Mouse (Mus musculus) induced T-regulatory cell, adult 2 months (primary cell): Measurements from ENCODE around the gene Sipa1l2.

Source experiments
- DNase-seq: peaks from one replicate; pipeline ENCODE4 v3.0.0-alpha.2; 2012; ENCODE audit warnings: low read depth

Gene Sipa1l2

DNA sequence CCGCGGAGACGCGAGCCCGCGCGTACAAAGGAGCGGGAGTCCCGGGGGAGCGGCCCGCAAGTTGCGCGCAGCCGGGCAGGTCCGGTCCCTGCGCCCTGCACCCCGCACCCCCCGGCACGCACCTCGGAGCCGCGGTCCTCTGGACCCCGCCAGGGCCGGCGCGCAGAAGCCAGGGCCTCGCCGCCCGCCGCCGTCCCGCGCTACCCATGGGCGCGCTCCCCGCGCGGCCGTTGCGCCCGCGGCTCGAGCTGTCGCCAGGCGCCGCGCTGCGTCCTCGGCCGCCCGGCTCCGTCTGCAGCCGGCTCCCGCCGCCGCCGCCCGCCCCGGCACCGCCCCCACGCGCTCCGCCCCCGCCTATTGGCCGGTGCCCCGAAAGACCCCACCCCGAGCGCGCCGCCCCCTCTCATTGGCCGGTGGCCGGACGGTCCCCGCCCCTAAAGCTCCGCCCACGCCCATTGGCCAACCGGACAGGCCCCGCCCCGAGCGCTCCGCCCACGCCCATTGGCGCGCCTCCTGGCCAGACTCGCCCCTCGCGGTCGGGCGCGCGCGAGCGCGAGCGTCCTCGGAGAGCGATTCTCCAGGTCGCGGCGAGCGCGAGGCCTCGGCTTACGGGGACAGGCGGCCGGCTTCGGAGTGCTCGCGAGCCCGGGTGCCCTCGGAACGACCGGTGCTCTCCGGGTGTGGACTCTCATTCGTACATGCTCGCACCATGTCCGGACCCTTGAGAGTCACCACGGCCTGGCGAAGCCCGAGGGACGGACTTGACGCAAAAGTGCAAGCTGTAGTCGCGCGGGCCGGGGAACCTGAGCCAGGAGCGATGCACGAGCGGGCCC lies at the start of gene Sipa1l2:
TSS of gene Sipa1l2 (minus strand) at position 276 of the 833 bp plus-strand sequence.
- peak; percentile 95 for DNase-seq

DNA sequence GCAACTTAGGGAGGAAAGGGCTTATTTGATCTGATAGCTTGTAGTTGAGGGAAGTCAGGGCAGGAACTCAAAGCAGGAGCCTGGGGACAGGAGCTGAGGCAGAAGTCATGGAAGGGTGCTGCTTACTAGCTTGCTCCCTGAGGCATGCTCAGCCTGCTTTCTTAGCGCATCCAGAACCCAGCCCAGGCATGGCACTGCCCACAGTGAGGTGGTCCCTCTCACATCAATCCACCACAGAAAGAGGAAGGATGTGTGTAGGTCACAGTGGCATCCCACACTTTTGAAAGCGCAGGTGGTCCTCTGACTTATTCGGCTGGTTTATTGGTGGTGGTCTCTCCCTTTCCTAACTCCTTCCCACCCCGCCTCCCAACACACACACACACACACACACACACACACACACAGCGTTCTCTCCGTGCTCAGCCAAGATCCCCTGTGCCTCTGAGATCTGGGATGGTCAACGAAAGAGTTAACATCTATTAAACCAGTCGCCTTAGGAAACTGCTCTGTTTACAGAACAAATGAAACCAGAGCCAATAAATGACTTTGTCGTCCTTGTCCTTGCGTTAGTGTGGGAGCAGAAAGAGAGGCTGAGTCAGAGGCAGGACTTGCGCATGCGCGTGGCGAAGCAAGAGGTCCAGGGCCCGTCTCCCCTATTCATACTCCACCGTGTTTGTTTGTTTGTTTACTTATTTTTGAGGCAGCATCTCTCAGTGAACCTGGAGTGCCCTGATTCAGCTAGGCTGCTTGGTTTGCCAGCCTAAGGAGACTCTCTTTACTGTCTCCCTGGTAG lies 49.1 kb upstream of the Sipa1l2 start:
- DNase-seq = no peak

DNA sequence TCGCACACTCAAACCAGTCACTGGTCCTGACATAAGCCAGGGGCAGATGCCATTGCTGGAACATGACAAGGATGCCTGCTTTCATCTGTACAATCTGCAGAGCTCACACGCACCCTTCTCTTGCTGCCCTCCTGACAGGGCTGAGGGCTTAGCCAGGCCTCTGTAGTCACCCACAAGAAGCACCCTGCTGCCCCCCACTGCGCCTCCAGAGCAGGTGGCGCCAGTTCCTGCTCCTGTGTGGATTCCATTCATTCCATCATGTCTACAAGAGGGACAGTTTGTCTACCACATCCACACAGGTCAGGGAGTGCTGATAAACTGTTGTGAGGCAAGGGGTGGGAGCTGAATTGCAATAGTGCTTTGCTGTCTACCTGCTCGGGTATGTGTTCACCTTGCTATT lies 47.3 kb upstream of the Sipa1l2 start:
- no peak for DNase-seq

DNA sequence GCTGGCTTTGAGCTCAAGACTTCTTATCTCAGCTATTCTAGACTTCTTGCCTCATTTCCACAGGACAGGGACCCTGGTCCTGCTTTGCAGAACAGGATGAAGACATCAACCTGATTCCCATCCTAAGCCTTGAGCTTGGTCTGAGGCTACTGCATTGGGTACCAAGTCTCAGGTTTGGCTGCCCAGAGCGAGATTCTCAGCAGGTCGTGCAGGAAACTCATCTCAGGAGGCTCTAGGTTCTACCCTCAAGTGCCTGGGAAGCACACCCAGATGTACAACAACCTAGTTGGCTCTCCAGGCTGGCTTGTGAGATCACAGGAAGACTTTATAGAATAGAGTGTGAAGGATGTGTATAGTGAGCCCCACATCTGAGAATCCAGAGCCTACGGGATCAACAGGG lies 46.4 kb upstream of the Sipa1l2 start:
- no peak for DNase-seq

DNA sequence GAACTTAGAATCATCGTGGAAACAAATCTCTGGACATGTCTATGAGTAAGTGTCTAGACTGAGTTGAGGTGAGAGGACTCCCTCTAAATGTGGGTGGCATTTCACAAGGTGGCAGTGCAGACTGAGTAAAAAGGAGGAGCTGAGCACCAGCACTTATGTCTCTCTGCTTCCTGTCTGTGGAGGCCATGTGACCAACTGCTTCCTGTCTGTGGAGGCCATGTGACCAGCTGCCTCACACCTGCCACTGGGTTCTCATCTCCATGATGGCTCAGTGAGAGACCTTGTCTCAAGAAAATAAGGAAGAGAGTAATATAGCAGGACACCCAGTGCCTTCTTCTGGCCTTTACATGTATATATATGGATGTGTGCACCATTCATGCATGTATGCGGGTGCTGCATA lies 43.9 kb upstream of the Sipa1l2 start:
- no peak for DNase-seq

DNA sequence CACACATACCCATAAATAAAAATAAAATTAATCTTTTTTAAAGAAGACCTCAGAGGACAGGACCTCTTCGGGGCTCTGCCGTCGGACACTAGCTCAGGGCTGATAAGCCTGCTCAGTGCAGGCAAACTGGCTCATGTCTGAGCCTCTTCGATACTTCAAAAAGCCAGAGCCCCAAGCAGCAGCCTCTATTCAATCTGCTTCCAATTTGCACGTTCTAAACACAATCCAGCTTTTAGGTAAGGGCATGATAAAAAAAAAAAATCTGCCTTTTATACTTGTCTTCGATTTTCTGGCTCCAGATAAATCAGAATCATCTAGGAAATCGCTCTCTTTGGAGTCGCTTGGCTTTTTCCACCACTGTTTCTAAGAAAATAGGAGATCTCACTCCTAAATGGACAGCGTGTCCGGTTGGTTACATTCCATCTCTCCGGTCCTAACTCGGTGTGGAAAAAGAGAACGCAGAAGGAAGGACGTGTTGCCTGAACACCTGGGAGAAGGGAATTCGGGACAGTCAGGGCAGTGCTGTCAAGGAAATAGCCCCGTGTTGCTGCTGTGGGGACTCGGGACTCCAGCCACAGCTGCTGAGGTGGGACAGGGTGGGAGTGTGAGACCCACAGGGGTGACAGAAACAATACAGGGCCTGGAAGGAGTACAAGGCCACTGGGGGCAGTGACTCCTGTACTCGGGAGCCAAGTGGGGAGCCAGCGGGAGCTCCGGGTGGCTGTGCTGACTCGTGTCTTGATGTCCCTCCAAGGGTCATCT lies 42.4 kb upstream of the Sipa1l2 start:
- no peak for DNase-seq

DNA sequence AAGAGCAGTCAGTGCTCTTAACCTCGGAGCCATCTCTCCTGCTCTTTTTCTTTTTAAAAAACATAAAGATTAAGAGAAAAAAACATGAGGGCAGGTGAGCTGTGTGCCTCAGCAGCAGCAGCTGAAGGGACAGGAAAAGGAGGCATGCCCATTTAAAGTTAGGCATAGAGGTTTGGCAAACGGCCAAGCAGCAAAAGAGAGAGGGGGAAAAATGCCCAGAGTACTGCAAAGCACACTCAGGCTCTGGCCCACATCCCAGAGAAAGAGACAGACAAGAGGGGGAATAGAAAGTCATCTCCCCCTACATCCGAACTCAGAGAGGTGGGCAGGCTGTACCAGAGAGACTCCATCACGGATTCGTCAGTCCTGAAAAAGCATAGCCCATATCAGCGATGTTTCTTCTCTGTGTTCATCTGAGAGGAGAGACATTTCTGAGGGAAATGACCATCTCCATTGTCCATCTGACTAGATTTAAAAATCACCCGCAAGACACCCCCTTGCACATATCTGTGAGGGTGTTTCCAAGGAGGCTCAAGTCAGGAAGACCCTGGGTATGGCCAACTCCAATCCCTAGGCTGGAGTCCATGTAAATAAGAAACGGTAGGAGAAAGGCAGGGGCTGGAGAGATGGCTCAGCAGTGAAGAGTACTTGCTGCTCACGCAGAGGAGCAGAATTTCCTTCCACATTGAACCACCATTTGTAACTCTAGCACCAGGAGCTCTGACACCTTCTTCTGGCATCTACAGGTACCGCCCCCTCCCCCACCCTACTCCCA lies 41.6 kb upstream of the Sipa1l2 start:
- DNase-seq = no peak

DNA sequence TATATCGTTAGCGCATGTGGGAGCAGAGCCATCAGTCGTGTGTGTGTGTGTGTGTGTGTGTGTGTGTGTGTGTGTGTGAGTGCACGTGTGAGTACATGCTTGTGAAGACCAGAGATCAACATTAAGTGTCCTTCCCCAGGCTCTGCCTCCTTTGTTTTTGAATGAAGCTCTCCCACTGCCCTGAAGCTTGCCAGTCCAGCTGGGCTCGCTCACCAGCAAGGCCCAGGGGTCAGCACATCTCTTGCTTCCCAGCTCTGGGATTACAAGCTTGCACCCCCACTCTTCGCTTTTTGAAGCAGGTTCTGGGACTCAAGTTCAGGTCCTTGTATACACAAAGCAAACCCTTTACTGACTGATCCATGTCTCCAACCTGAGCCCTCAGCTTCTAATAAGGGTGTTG lies 40.1 kb upstream of the Sipa1l2 start:
- no peak for DNase-seq

DNA sequence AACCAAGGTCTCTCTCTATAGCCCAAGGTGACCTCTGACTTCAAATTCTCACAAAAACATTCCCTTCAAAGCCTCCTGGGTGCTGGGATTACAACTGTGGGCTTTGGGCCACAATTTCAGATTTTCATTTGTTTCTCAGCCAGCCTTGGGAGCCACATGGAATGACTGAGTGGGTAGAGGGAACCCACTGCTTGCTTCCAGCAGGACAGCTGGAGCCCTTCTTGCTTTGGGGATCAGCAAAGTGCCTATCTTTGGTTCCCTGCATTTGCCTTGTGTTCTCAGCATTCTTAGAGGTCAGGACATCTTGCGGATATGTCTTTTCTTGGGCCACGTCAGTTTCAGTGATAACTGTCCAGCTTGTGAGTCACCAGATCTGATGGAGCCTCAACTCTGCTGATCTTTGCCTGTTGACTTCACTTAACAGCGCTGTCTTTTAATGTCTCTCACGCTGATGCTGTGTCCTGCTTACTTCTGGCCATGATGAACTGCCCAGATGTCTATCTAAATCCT lies 38.2 kb upstream of the Sipa1l2 start:
- DNase-seq = no peak

DNA sequence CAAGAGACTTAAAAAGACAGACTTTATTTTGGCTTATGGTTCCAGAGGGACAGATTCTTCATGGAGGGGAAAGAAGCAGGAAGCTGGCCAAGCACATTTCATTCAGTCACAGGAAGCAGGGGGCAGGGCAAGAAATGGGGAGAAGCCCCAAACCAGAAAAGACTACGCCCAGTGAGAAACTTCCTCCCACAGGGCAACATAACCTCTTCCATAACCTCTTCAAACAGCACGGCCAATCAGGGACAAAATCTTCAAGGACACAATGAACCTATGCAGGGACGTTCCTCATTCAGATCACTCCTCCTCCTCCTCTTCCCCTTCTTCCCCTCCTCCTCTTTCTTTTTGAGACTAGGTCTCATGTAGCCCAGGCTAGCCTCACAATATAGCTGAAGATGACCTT lies 37.3 kb upstream of the Sipa1l2 start:
- no peak for DNase-seq

DNA sequence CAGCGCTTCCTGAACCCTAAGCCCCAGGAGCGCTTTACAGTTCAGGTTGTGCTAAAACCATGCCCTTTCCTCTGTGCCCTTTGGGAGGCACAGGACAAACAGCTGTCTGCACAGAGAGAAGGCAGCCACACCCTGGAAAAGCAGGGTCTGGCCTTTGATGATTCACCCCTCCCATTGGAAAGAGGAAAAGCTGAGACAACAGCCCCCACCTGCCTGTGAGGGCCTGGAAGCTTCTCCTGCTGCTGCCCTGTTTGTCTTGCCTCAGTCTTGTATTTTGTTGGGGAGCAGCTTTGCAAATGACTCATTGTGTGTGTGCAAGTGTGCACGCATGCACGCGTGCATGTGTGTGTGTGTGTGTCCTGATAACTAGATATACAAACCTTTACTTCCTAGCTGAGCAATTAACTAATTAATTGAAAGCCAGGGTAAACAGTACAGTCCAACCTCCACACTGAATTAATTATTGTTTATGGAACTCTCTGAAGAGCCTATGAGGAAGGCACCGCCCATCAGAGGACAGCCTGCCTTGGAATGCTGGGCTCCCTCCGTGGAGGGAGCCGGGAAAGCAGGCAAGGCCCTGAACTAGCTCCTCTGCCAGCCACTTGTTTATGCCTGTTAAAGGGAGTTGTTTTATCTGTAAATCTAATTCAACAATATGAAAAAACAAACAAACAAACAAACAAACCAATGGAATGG lies 35.4 kb upstream of the Sipa1l2 start:
- DNase-seq = no peak

DNA sequence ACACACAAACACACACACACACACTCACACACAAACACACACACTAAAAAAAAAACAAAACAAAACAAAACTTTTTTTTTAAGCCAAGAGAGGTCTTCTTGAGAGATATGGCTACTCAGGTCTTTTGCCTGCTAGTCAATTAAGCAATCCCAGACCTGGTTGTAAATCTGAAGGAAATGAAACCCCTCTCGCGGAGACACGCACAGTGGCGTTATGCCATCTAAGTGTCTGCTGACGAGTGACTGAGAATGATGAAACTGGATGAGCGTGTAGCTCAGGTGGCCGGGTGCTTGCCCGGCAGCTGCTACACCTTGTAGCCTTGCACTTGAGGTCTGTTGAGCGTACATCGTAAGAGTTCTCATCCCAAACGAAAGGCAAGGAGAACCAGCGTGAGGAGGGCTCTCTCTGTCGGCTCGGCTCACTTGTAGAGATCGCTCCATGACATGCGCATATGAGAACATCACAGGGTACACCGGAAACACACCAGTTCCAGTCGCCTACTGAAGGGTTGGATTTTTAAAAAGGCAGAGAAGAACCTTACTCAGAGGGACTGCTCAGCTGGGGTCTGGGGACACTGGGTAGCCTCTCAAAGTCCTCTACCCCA lies 34.7 kb upstream of the Sipa1l2 start:
- DNase-seq = no peak

DNA sequence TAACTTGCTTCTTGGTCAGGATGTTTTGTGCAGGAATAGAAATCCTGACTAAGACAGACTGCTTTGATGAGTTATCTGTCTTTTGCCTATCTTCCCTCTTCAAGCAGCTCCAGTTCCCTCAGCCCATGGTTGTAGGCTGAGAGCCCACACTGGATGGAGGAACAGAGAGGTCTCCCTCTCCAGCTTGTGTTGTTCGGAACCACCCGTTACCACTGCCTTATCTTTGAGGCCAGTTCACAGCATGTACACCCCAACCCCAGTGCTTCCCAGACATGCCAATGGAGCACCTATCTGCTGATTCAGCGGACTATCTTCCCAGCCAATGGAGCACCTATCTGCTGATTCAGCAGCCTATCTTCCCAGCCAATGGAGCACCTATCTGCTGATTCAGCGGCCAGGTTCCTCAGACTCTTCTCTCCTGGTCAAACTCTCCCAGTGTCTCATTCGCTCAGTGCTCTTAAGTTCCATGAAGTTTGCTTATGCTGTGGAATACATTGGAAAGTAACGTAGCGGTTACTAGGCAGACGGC lies 33.8 kb upstream of the Sipa1l2 start:
- no peak for DNase-seq

DNA sequence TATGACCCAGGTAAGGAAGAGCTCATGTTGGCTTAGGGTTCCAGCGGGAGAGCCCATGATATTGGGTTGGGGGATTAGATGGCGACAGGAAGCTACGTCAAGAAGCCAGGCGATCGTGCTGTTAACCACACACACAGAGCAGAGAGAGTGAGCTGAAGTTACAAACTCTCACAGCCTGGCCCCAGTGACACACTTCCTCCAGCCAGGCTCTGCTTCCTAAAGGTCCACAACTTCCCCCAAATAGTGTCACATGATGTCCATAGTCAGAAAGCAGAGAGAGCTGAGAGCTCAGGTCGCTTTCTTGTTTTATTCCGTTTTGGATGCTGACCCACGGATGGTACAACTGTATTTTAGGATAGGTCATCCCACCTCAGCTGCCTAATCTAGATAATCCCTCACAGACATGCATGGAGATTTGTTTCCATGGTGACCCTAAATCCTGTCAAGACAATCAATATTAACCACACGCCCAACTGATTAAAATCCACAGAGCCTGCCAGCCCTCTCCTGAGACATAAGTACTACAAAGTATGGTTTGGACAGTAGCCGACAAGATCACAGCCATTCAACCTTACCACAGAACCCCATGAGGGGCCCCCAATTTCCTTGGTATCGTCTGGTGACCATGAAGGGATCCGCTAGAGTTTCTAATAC lies 30.6 kb upstream of the Sipa1l2 start:
- DNase-seq = no peak

DNA sequence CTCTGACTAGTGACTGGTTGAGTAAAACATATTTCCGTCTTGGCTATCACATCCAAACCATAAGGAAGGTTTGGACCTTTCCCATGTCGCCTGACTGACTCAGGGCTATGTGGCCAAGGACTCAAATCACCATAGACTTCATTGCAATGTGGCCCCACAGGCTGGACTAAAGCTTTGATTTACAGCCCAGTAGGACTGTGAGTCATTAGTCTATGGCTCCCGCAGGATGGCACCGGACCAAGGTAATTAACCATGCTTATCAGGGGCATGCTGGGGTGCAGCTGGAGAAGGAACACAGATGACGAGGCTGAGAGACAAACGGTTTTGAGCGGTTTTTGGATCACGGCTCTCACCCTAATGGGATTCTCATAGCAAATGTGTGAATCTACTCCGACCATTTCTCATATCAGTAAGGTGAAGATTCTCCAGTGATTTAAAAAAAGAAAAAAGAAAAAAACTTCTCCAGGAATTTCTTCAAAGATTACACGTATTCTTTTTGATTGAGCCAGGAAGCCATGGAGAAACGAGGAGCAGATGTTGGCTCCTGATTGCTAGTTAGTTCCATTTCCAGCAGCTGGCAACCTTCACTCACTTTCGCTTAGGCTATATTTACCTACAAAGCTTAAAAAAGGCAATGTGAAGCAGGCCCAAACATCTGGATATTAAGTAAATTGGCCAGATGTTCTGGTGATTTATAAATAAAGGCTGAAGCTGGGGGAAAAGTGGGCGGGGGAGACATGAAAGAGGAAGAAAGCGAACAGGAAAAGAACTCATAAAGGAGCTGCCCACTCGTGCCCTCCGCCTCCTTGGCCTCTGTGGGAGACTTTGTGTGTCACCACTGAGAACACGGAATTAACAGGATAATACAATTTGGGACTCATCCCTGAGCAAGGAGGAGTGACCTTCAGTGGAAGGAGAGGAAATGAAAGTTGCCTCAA lies 26.2 kb upstream of the Sipa1l2 start:
- DNase-seq = no peak

DNA sequence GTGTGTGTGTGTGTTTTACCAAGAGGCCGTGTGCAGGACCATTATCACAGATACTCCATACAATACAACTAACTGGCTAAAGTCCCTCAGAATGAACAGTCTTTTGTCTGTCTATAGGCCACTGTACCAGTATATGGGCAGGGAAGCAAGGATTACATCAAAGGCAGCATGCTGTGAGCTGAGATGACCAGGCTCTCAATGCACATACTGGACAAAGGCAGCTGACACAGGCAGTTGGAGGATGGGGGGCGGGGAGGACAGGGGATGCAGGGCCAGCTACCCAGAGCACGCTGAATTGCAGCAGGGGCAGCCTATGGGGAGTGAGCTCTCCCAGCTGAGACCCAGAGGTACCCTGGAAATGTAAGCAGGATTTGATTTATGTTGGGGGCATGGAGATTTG lies 20.8 kb upstream of the Sipa1l2 start:
- no peak for DNase-seq

DNA sequence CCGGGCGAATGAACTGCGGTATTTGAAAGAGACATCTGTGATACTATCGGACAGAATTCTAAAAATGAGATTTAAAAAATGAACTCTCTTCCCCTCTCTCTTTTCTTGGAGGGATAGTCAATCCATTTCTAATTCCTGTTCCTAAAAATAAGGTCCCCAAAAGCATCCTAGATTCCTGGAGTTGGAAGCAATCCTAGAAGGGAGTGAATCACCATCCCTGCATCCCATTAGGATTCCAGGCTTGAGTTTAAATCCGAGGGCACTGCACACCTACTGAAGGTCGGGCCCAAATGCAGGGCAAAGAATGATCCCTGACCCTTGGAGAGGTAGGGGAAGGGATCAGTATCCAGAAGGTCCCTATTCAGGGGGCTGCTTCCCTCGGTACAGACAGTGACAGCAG lies 17.0 kb upstream of the Sipa1l2 start:
- DNase-seq = no peak

DNA sequence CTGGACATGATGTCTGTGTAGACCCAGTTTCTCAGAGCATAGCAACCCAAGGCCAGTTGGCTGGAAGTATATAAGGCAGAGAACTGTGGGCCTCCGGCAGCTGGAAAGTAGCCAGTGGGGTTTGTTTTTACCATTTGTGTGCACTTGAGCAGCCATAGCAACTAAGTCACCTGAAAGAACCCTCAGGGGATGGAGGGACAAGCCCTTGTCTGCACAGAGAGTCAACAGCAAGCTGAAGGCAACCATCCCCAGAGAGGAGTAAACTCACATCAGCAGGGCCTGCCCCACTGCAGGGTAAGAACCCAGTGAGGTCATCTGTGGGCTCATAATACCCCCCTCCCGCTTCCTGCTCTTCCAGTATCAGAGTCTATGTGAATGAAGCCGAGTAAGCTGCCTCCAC lies 14.7 kb upstream of the Sipa1l2 start:
- DNase-seq = no peak

DNA sequence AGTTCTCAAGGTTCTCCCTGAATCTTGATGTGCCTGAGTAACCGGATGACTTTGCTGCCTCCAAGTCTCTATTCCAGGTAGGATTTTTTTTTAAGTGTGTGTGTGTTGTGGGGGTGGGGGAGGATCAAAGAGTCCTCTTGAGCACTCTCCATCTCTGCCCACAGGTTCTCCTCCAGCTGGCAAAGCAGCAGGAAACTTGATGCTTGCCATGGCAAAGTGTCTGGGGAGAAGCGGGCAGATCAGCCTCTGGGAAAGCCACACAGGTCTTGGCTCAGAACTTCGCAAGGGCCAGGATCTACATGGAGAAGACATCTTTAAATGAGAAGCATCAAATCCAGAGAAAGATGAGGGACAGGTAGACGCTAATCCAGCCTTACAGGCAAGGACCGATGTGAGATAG lies 10.8 kb upstream of the Sipa1l2 start:
- DNase-seq = no peak
